Mouse (Mus musculus): ENCODE data around the gene Emc9.

Gene Emc9

GRCm38 (mm10) chr14:55560202-55561073 is 24.7 kb downstream of the Emc9 start, which contains the start of gene A730061H03Rik:
Gene A730061H03Rik, minus strand, starts transcription at chr14:55560406.
- peak; percentile 98 to 99 for DNase-seq (ENCODE audit: low spot score in 2 of 2)

DNA sequence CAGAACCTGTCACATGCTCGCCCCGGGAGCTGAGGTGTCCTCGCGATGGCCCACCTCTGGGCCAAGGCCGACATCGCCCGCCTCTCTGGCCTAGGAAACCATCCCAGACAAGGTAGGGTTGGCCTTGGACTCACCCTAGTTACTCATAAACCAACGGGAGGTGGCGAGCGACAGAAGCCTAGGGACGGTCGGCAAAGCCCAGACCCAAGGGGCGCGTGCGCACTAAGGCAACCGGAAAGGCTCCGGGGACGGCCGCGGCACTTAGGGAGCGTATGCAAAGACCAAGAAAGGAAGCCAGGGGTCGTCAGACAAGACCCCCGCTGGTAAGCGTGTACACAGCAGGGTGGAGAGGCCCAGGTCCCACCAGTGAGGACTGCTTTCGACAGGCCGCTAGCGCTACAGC is 25.3 kb downstream of the Emc9 start, which contains the start of gene Dcaf11:
Gene Dcaf11 (plus strand): TSS at position 208 of the 403 bp plus-strand sequence.
- DNase-seq (ENCODE audit: low spot score in 2 of 2): peak; percentile 87 to 89

DNA sequence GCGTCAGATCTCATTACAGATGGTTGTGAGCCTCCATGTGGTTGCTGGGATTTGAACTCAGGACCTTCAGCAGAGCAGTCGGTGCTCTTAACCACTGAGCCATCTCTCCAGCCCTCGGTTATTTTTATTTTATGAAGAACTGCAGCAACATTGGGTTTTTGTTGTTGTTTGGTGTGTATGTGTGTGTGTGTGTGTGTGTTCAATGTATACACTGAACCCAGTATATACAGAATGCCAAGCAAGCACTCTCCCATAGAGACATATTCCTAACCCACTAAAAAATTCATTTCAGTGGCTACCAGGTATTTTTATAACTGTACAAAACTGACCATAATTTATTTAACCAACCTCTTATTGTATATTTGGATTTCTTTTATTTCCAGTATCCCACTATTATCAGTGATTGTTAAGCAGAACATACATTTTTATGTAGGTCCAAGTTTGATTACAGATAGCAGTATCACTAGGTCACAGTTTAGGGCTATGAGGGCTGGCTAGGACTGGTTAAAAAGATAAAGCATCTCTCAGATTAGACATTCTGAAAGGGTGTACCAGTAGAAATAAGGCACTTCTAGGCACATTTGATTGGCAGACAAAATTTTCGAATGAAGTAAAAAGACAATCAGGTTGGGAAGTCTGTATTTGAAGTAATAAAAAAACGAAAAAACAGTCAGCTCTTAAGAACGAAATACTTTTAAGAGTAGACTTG is 26.2 kb downstream of the Emc9 start:
- DNase-seq (ENCODE audit: low spot score in 2 of 2): no peak

- no peak for DNase-seq (ENCODE audit: low spot score in 2 of 2)
These were observed 27.5 kb downstream of the Emc9 start for GRCm38 (mm10) chr14:55557587-55557986.

DNA sequence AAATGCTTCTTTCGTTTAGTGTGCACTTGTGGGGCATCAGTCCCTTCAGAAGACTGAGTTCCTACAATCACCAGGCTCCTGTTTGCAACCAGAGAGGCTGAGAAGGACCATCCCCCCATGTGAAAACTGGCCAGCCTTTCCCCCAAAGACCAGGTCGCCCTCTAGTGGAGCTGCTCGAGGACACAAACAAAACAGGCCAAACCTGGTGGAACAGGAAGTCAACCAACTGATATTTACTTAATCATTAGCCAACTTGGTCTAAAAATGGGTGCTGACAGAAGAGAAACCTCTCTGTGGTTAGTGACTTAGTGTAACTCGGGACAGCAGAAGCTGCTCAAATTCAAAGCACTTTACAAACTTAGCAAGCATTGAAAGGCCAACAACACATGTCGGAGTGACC is 28.1 kb downstream of the Emc9 start:
- DNase-seq (ENCODE audit: low spot score in 2 of 2): peak; percentile 74 to 78

DNA sequence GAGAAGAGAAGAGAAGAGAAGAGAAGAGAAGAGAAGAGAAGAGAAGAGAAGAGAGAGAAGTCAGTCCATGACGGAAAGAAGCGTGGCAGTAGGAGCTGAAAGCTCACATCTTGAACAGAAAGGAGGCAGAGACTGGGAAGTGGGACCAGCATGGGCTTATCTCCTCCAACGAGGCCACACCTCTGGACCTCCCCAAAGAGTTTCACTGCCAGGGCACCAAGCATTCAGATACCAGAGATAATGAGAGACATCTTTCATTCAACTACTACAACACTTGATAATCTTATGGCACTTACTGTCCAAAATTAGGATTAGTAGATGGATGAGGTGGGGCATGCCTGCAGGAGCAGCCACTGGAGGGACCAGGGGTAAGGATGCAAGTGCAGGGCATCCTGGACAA is 29.3 kb downstream of the Emc9 start:
- DNase-seq (ENCODE audit: low spot score in 2 of 2): no peak

- DNase-seq (ENCODE audit: low spot score in 2 of 2): no peak
These were observed 30.5 kb downstream of the Emc9 start for GRCm38 (mm10) chr14:55554635-55555034.

DNA sequence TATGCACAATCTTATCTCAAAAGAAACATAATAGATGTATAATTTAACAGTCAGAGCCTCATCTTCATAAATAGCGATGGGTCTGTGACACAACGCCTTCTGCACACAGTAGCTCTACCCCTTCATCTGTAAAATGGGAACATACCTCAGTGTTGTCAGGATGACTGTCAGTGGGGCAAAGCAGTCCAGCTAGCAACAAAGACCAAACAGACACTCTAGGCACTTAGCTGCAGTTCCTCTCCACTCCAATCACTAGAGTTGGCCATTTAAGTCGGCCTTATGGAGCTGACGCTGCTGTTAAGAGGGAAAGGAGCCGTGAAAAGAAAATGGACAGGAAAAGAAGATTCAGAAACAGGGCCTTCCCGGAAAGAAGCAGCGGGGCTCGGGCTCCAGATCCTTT is 33.3 kb downstream of the Emc9 start:
- no peak for DNase-seq (ENCODE audit: low spot score in 2 of 2)

GRCm38 (mm10) chr14:55551347-55551746 is 33.8 kb downstream of the Emc9 start:
- DNase-seq (ENCODE audit: low spot score in 2 of 2): no peak

- no peak for DNase-seq (ENCODE audit: low spot score in 2 of 2)
These were observed 34.9 kb downstream of the Emc9 start for GRCm38 (mm10) chr14:55550191-55550590.

GRCm38 (mm10) chr14:55544334-55544733 is 40.8 kb downstream of the Emc9 start:
- no peak for DNase-seq (ENCODE audit: low spot score in 2 of 2)

DNA sequence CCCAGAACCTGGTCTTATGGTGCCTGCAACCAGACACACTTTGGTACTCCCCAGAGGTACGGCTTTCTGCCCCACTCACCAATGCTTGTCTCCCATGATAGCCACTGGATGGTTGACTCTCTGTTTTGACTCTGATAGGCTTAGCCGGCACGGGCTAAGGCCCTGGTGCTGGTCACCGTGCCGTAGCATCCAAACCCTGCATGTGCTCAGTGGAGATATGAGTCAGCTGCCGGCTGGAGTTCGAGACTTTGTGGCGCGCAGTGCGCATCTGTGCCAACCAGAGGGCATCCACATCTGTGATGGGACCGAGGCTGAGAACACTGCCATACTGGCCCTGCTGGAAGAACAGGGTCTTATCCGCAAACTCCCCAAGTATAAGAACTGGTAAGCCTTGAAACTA is 42.8 kb downstream of the Emc9 start:
- DNase-seq (ENCODE audit: low spot score in 2 of 2): no peak

GRCm38 (mm10) chr14:55540787-55541321 is 44.2 kb downstream of the Emc9 start:
- peak; percentile 76 to 86 for DNase-seq (ENCODE audit: low spot score in 2 of 2)

GRCm38 (mm10) chr14:55540067-55540786 is 44.9 kb downstream of the Emc9 start, which contains the start of gene Pck2:
Gene Pck2, plus strand, starts transcription at chr14:55540266.
- peak; percentile 71 to 81 for DNase-seq (ENCODE audit: low spot score in 2 of 2)

DNA sequence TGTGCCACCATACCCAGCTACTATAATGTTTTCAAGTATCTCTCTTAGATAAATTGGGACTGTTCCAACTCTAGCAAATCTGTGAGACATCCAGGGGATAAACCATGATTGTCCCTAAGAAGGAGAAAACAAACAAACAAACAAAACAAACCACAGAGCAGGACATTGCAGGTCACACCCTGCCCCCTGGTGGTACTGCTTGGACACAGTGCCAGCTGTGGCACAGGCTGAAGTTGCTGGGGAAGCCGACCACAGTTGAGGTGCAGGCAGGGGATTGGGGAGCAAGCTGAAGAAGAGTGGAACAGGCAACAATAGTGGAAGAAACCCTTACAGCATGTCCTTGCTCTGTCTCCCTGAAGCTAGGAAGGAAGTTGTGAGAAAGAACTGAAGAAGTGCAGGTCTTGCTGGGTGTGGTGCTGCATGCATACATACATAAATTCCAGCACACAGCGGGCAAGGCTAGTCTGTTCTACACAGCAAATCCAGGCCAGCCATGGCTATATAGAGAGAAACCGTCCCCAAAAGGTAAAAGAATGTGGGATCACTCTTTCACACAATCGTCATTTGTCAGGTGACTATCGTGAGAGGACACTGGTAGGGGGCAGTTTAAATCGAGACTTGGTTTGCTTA is 48.9 kb downstream of the Emc9 start:
- DNase-seq (ENCODE audit: low spot score in 2 of 2): peak in 1 of 2 experiments; percentile 49
